Mouse (Mus musculus) natural killer cell, adult 2 months (primary cell): ENCODE data around the gene Snai3.
A peak's percentile ranks its signal among the peaks of the same experiment; 100 is the strongest.

Experiments
- DNase-seq, 2 experiments: peaks; one replicate each; pipeline ENCODE4 v3.0.0; 2022; ENCODE audit warnings: low spot score in 2 of 2

The Snai3 gene

GRCm38 (mm10) chr8:122459990-122460389 is 543 bp downstream of the Snai3 start:
- peak in 1 of 2 experiments; percentile 41 for DNase-seq

GRCm38 (mm10) chr8:122459218-122459900 is 1.2 kb downstream of the Snai3 start:
- DNase-seq = peak; percentile 51 to 67

- no peak for DNase-seq
Measured at GRCm38 (mm10) chr8:122457171-122457570, 3.4 kb downstream of the Snai3 start.

- no peak for DNase-seq
Measured at GRCm38 (mm10) chr8:122454409-122454808, 6.1 kb downstream of the Snai3 start.

GRCm38 (mm10) chr8:122452154-122452553 is 8.4 kb downstream of the Snai3 start:
- no peak for DNase-seq

GRCm38 (mm10) chr8:122451161-122451703 is 9.3 kb downstream of the Snai3 start:
- DNase-seq = no peak

- no peak for DNase-seq
Measured at GRCm38 (mm10) chr8:122445203-122445602, 15.3 kb downstream of the Snai3 start.

- DNase-seq = peak; percentile 71 to 72
Measured at GRCm38 (mm10) chr8:122444058-122444748, 16.3 kb downstream of the Snai3 start.

- DNase-seq = peak; percentile 98 to 99
Measured at GRCm38 (mm10) chr8:122443262-122444006, 17.1 kb downstream of the Snai3 start, which contains the start of gene Mvd. Gene Mvd (minus strand): TSS chr8:122443422.

GRCm38 (mm10) chr8:122442781-122443180 is 17.8 kb downstream of the Snai3 start:
- DNase-seq = no peak

GRCm38 (mm10) chr8:122442356-122442755 is 18.2 kb downstream of the Snai3 start:
- no peak for DNase-seq

GRCm38 (mm10) chr8:122441326-122441725 is 19.2 kb downstream of the Snai3 start:
- no peak for DNase-seq

GRCm38 (mm10) chr8:122439336-122439735 is 21.2 kb downstream of the Snai3 start:
- DNase-seq = no peak

- DNase-seq = peak in 1 of 2 experiments; percentile 27
Measured at GRCm38 (mm10) chr8:122437708-122438331, 22.7 kb downstream of the Snai3 start.

GRCm38 (mm10) chr8:122436586-122437125 is 23.9 kb downstream of the Snai3 start:
- DNase-seq = no peak

- DNase-seq = no peak
Measured at GRCm38 (mm10) chr8:122436146-122436545, 24.4 kb downstream of the Snai3 start.

GRCm38 (mm10) chr8:122435375-122435774 is 25.2 kb downstream of the Snai3 start:
- DNase-seq = peak; percentile 29 to 44

GRCm38 (mm10) chr8:122433269-122433905 is 27.1 kb downstream of the Snai3 start:
- no peak for DNase-seq

- DNase-seq = peak; percentile 89 to 90
Measured at GRCm38 (mm10) chr8:122432443-122433268, 27.9 kb downstream of the Snai3 start, which contains the start of gene Cyba. Gene Cyba (minus strand): TSS chr8:122432930.
